Mouse (Mus musculus) neural tube, embryonic 11.5 days (tissue): ENCODE data around the gene Fgf14. TPM values are rescaled to one million over a fixed set of nuclear protein-coding genes. Genes with fewer than 3 reads are reported as not detected.
A peak's percentile ranks its signal among the peaks of the same experiment; 100 is the strongest.

ENCODE experiments used
- ATAC-seq: fragments of 200-750 bp; cut with Nextera tagmentation; 2 replicates; pipeline ENCODE4 v1.8.0; 2017; ENCODE audit warnings: moderate number of reproducible peaks, mild to moderate bottlenecking, moderate TSS enrichment, moderate library complexity; ENCODE audit not compliant: insufficient read depth, low FRiP score, low TSS enrichment
- DNase-seq: peaks from one replicate; pipeline ENCODE4 v3.0.0-alpha.2; 2015; ENCODE audit warnings: low spot score
- H3K27ac ChIP-seq: fragments of 300-500 bp; sonication (generic); 2 replicates; pipeline ENCODE4 v1.5.1; 2014; ENCODE audit warnings: low read depth, mild to moderate bottlenecking, low read length
- H3K27me3 ChIP-seq: fragments of 300-500 bp; sonication (generic); 2 replicates; pipeline ENCODE4 v1.6.1; 2014; ENCODE audit warnings: mild to moderate bottlenecking, low read length, mixed read lengths; ENCODE audit not compliant: control insufficient read depth, insufficient read depth
- H3K36me3 ChIP-seq: fragments of 300-500 bp; sonication (generic); 2 replicates; pipeline ENCODE4 v1.6.1; 2014; ENCODE audit warnings: mild to moderate bottlenecking, low read length, moderate library complexity, mixed read lengths; ENCODE audit not compliant: control insufficient read depth, insufficient read depth
- H3K4me1 ChIP-seq: fragments of 300-500 bp; sonication (generic); 2 replicates; pipeline ENCODE4 v1.6.1; 2014; ENCODE audit warnings: low read length, mixed read lengths; ENCODE audit not compliant: control insufficient read depth, insufficient read depth
- H3K4me2 ChIP-seq: fragments of 300-500 bp; sonication (generic); 2 replicates; pipeline ENCODE4 v1.6.1; 2014; ENCODE audit warnings: low read depth, mild to moderate bottlenecking, moderate library complexity
- H3K4me3 ChIP-seq: fragments of 300-500 bp; sonication (generic); 2 replicates; pipeline ENCODE4 v1.5.1; 2014; ENCODE audit warnings: low read depth, low read length
- H3K9ac ChIP-seq: fragments of 300-500 bp; sonication (generic); 2 replicates; pipeline ENCODE4 v1.6.1; 2014; ENCODE audit warnings: mild to moderate bottlenecking, low read length
- H3K9me3 ChIP-seq: fragments of 300-500 bp; sonication (generic); 2 replicates; pipeline ENCODE4 v1.6.1; 2016; ENCODE audit warnings: low read length; ENCODE audit not compliant: control insufficient read depth
- WGBS: fragments of 180-500 bp; shearing (Covaris S2); extraction: QIAGEN DNeasy Blood & Tissue Kit; methylation state at CpG from one replicate; pipeline ENCODE4 v1.1.7; 2014; 5-methylcytosine and 5-hydroxymethylcytosine counted together
- polyA plus RNA-seq: library from polyadenylated mRNA; unstranded; fragments of >200 nt; fragmentation: Nextera tagmentation; extraction: Ambion mirVana; gene quantifications from 2 replicates; pipeline ENCODE4 v1.2.1, GENCODE M21; 2014

Fgf14 gene
- 6.0 and 7.5 TPM in 2 replicates for polyA plus RNA-seq

DNA sequence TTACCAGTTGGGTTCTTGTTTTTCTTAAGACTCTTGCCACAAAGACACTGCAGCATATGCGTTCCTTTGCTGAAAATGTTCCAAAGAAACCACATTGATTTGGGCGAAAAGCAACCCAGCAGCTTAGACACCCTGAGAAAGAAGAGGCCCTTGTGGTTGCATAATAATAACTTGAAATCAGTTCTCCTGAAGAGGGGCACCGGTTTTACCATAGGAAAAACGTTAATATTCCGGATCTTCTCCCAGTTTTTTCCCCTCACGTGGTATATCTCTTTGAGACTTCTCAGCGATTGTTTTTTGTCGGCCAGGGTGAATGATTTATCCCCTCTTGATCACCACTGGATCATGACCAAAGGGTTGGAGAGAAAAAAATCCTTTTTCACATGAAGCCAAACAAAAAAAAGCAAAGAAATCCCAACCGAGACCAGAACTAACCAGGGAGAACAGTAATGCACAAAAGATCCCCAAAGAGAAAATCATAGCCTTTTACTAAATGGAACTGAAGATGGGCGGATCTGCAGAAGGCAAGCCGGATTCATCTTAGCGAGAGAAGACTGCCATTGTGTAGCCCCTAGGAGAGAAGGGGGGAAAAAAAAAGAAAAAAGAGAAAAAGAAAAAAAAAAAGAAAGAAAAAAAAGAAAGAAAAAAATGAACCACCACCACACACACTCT is at the start of gene Fgf14:
Fgf14 (minus strand) TSS at position 622 of the 672 bp plus-strand sequence.
- H3K27ac ChIP-seq, result 0 out of 2 replicates have a peak within 1 kb of the TSS, but pooled peaks have one; percentile 9
- peak within 1 kb of the TSS; percentile 42 for H3K4me3 ChIP-seq
- H3K4me2 ChIP-seq, result peak within 1 kb of the TSS; percentile 83
- H3K9me3 ChIP-seq, result no peaks in the 10 kb centered on the region
- H3K9ac ChIP-seq, result peak within 1 kb of the TSS; percentile 56
- WGBS, result 8% methylated on average over 12 of the region's 12 CpGs
- ATAC-seq, result no peak; the same call in 1 of the 2 replicates
- H3K36me3 ChIP-seq, result no peaks in the 10 kb centered on the region
- peaks cover 12% of the 10 kb centered on the region for H3K4me1 ChIP-seq
- DNase-seq, result no peak
- no peaks in the 10 kb centered on the region for H3K27me3 ChIP-seq

- WGBS, result under 1% methylated on average over 10 of the region's 10 CpGs
Measured at GRCm38 (mm10) chr14:124677379-124677778, 452 bp upstream of the Fgf14 start.

DNA sequence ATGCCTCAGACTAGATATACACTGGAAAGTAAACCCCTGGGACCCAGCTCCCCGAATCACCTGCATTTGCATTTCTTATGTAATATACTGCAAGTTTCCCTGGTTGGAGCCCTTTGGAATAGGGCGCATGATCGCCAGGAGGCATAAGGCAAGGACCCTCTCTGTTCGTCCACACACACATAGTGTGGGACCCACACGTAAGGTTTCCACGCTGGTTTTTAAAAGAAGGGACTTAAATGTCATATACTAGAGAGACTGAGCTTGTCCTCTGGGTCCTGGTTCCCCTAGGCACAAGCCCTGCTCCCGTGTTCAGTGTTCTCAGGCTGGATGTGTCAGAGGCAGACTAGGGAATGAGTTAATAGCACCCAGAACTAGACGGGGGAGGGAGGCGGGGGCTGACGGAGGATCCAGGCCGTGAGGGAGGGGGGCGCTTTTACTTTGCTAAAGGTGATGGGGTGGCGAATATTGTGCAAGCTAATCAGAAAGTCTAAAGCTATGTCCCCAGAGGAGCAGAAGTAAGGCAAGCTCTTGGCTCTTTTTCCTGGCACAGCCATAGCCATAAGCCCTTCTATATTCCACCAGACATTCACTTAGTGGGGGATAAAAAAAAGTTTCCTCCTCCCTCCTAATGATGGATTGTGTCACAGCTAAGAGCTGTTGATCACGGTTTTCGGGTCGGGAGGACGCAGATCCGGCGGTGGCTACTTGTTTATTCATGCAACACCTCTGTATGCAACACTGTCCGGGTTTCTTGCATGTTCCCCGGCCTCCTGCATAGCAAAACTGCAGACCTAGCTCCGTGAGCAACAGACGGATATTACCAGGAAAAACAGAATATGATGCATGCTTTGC is 1.0 kb downstream of the Fgf14 start:
- Histone ChIP-seq H3K36me3 (no peaks in the 10 kb centered on the region), H3K4me1 (peaks cover 12% of the 10 kb centered on the region), H3K9me3 (no peaks in the 10 kb centered on the region), H3K27ac (no peak overlapping the region), H3K27me3 (no peaks in the 10 kb centered on the region), H3K4me2 (peak overlapping the region; percentile 83), H3K9ac (peak overlapping the region; percentile 43), H3K4me3 (peak overlapping the region; percentile 42)
- ATAC-seq (peak; percentile 28), DNase-seq (peak; percentile 46)
- WGBS, result 9% methylated on average over 23 of the region's 23 CpGs

More at GRCm38 (mm10) chr14:124677379-124677778, 452 bp upstream of the Fgf14 start:
- DNase-seq (peak; percentile 70), ATAC-seq (peak; percentile 84)
- H3K36me3 ChIP-seq, result no peaks in the 10 kb centered on the region
- H3K4me1 ChIP-seq, result peaks cover 12% of the 10 kb centered on the region
- H3K9me3 ChIP-seq, result no peaks in the 10 kb centered on the region
- H3K4me2 ChIP-seq, result peak overlapping the region; percentile 83
- 0 out of 2 replicates have a peak overlapping the region, but pooled peaks have one; percentile 9 for H3K27ac ChIP-seq
- H3K4me3 ChIP-seq, result peak overlapping the region; percentile 42
- H3K9ac ChIP-seq, result peak overlapping the region; percentile 56
- no peaks in the 10 kb centered on the region for H3K27me3 ChIP-seq

GRCm38 (mm10) chr14:124675142-124675653 is 1.7 kb downstream of the Fgf14 start:
- Histone ChIP-seq H3K27ac (no peak overlapping the region), H3K4me3 (peak overlapping the region; percentile 42), H3K9ac (peak overlapping the region; percentile 43), H3K27me3 (no peaks in the 10 kb centered on the region), H3K4me1 (peaks cover 12% of the 10 kb centered on the region), H3K9me3 (no peaks in the 10 kb centered on the region), H3K4me2 (peak overlapping the region; percentile 83), H3K36me3 (no peaks in the 10 kb centered on the region)
- under 1% methylated on average over 21 of the region's 21 CpGs for WGBS
- ATAC-seq (peak; percentile 48), DNase-seq (peak; percentile 41)

GRCm38 (mm10) chr14:124674536-124675141 is 2.3 kb downstream of the Fgf14 start:
- ATAC-seq, result no peak
- Histone ChIP-seq H3K9me3 (no peaks in the 10 kb centered on the region), H3K9ac (peak overlapping the region; percentile 43), H3K4me1 (peaks cover 12% of the 10 kb centered on the region), H3K27me3 (no peaks in the 10 kb centered on the region), H3K4me2 (peak overlapping the region; percentile 83), H3K4me3 (peak overlapping the region; percentile 42), H3K27ac (no peak overlapping the region), H3K36me3 (no peaks in the 10 kb centered on the region)
- no peak for DNase-seq
- WGBS, result 25% methylated on average over 8 of the region's 8 CpGs

DNA sequence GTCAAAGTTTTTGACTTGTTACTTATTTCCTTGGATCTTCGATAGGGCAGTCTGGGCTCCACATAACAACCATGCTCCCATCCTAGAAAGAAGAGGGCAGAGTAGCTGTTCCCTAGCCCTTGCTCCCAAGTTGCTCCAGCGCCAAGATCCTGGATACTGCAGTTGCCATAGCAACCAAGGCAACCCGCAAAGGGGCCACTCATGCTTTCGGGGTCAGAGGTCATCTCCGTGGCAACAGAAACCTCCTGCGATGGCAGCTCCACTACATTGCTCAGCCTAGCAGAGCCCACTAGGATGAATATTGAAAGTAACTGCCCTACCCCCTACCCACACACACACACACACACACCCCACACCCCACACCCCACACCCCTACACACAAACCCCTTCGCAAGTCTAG is 7.2 kb downstream of the Fgf14 start:
- peak; percentile 91 for DNase-seq
- Histone ChIP-seq H3K27me3 (no peaks in the 10 kb centered on the region), H3K9ac (no peak overlapping the region), H3K4me1 (peaks cover 4% of the 10 kb centered on the region; the same call in 1 of the 2 replicates), H3K9me3 (no peaks in the 10 kb centered on the region), H3K27ac (no peak overlapping the region), H3K36me3 (no peaks in the 10 kb centered on the region), H3K4me2 (no peak overlapping the region), H3K4me3 (no peak overlapping the region)
- ATAC-seq, result peak; percentile 97
- 6% methylated on average over 7 of the region's 7 CpGs for WGBS

DNA sequence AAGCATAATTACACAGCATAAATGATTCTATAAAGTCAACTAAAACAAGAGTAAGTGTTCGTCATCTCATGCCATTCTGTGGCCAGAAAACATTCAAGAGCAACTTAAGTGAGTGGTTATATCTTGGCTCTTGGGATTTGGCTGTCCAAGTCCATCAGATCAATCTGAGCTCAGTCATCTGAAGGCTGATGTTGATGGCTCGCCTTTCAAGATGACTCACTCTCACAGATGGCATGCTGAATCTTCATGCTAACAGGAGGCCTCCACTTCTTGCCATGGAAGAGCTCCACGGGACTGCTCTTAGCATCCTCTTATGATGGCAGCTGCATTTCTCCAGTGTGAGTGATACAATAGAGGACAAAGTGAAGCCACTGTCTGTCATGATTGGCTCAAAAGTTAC is 34.1 kb downstream of the Fgf14 start:
- DNase-seq (no peak), ATAC-seq (no peak)
- Histone ChIP-seq H3K27ac (no peak overlapping the region), H3K4me3 (no peak overlapping the region), H3K9ac (no peak overlapping the region), H3K36me3 (no peaks in the 10 kb centered on the region), H3K27me3 (no peaks in the 10 kb centered on the region), H3K9me3 (no peaks in the 10 kb centered on the region), H3K4me2 (no peak overlapping the region), H3K4me1 (no peaks in the 10 kb centered on the region)
- 75% methylated on average over 3 of the region's 3 CpGs for WGBS

DNA sequence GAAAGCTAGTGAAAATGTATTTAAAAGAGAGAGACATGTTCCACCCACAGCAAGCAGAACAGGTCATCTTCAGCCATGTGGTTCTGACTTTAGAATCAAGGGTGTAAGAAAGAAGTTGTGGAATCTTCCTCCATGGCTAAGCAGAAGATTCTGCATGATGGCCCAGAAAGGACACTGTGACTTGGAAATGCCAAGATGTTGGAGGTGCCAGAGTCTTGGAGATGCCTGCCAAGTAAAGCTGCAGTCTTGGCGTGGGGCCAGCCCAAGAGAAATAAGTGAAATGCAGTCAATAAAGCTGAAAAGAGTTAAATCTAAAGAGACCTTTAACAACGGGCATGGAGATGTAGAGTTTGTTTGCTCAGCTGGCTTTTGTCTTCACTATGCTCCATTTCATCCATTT is 42.0 kb downstream of the Fgf14 start:
- H3K9me3 ChIP-seq, result no peaks in the 10 kb centered on the region
- H3K27ac ChIP-seq, result no peak overlapping the region
- WGBS, result 59% methylated on average over 2 of the region's 2 CpGs
- H3K9ac ChIP-seq, result no peak overlapping the region
- H3K36me3 ChIP-seq, result no peaks in the 10 kb centered on the region
- no peaks in the 10 kb centered on the region for H3K27me3 ChIP-seq
- H3K4me1 ChIP-seq, result no peaks in the 10 kb centered on the region
- H3K4me2 ChIP-seq, result no peak overlapping the region
- DNase-seq, result no peak
- ATAC-seq, result no peak
- no peak overlapping the region for H3K4me3 ChIP-seq
